7 mouse cellular contexts compared by ENCODE assay signal in genomic region chr2:164073918-164074578, GRCm38 (mm10). TPM values are rescaled to one million over a fixed set of nuclear protein-coding genes. Genes with fewer than 3 reads are reported as not detected.
DNase-seq lines count a peak whose midpoint lies in the region; ATAC-seq lines count a peak whose summit lies in the region.

No protein-coding gene starts in this region.

- no peaks in the 10 kb centered on the region for H3K27me3 ChIP-seq in intestine, embryonic 15.5 days (replicated peaks)
- no peaks in the 10 kb centered on the region for H3K27me3 ChIP-seq in midbrain, embryonic 10.5 days (ENCODE audit: low read depth, poor library complexity, severe bottlenecking)

- peak; percentile 97 for DNase-seq in adrenal gland, adult 18-20 months (ENCODE audit: low spot score in 2 of 2)
- DNase-seq in embryo, embryonic 11 days, result peak; percentile 98
- DNase-seq in gastrocnemius, postnatal 36 days, result peak; percentile 96 to 97
- DNase-seq in left cerebral cortex, postnatal 25 days (ENCODE audit: low spot score in 2 of 2), result peak; percentile 96 to 99
- DNase-seq in midbrain, embryonic 10.5 days (ENCODE audit: low spot score), result peak; percentile 98
- DNase-seq in right cerebral cortex, postnatal 4 days, result peak; percentile 97

- no peaks in the 10 kb centered on the region for H3K36me3 ChIP-seq in intestine, embryonic 15.5 days
- 0 out of 2 replicates have a peak, but pooled peaks cover 7% of the 10 kb centered on the region for H3K36me3 ChIP-seq in midbrain, embryonic 10.5 days

- peak overlapping the region; percentile 81 for H3K9ac ChIP-seq in intestine, embryonic 15.5 days

- peaks cover 13% of the 10 kb centered on the region; the same call in 1 of the 2 replicates for H3K4me1 ChIP-seq in intestine, embryonic 15.5 days (replicated peaks)
- H3K4me1 ChIP-seq in midbrain, embryonic 10.5 days, result peaks cover 29% of the 10 kb centered on the region

- H3K9me3 ChIP-seq in intestine, embryonic 15.5 days, result no peaks in the 10 kb centered on the region
- no peaks in the 10 kb centered on the region for H3K9me3 ChIP-seq in midbrain, embryonic 10.5 days (replicated peaks)

- peak overlapping the region; percentile 70 for H3K27ac ChIP-seq in intestine, embryonic 15.5 days
- peak overlapping the region; percentile 86 for H3K27ac ChIP-seq in midbrain, embryonic 10.5 days (replicated peaks)

- ATAC-seq in intestine, embryonic 15.5 days, result peak; percentile 88

- peak overlapping the region; percentile 95 for H3K4me3 ChIP-seq in intestine, embryonic 15.5 days (replicated peaks)
- peak overlapping the region; percentile 97 for H3K4me3 ChIP-seq in midbrain, embryonic 10.5 days

- under 1% methylated on average over 48 of the region's 48 CpGs for WGBS in intestine, embryonic 15.5 days
- WGBS in midbrain, embryonic 10.5 days, result under 1% methylated on average over 48 of the region's 48 CpGs

- intact Hi-C loops in gastrocnemius, postnatal 36 days (cut with DNase I), result no loop called here
- intact Hi-C loops in left cerebral cortex, postnatal 25 days (cut with DNase I), result no loop called here

- H3K4me2 ChIP-seq in intestine, embryonic 15.5 days (replicated peaks), result peak overlapping the region; percentile 82

RNA-seq across cellular contexts. Expression of gene Tomm34, which starts 3.1 kb away (rescaled TPM):
- total RNA-seq in adrenal gland, adult 18-20 months (2021), result 10 to 100 TPM; 37.2 to 52.7 TPM
- total RNA-seq in gastrocnemius, postnatal 36 days (2021), result 10 to 100 TPM; 10.4 to 11.4 TPM
- polyA plus RNA-seq in intestine, embryonic 15.5 days (2015; fragmentation: Nextera tagmentation; extraction: Ambion mirVana), result 52.8 and 55.4 TPM in 2 replicates
- 10 to 100 TPM; 62.5 to 65.0 TPM for total RNA-seq in left cerebral cortex, postnatal 25 days (2021)
- polyA plus RNA-seq in midbrain, embryonic 10.5 days (2016; fragmentation: Nextera tagmentation; extraction: Ambion mirVana), result 58.7 and 60.0 TPM in 2 replicates

RNA-seq across cellular contexts. Expression of gene Stk4, which starts 3.9 kb away (rescaled TPM):
- 10 to 100 TPM; 24.4 to 27.2 TPM for total RNA-seq in adrenal gland, adult 18-20 months (2021)
- total RNA-seq in gastrocnemius, postnatal 36 days (2021), result 1 to 10 TPM; 6.1 to 9.8 TPM
- 18.0 and 19.9 TPM in 2 replicates for polyA plus RNA-seq in intestine, embryonic 15.5 days (2015; fragmentation: Nextera tagmentation; extraction: Ambion mirVana)
- 10 to 100 TPM; 37.4 to 45.4 TPM for total RNA-seq in left cerebral cortex, postnatal 25 days (2021)
- polyA plus RNA-seq in midbrain, embryonic 10.5 days (2016; fragmentation: Nextera tagmentation; extraction: Ambion mirVana), result 33.9 and 34.7 TPM in 2 replicates

RNA-seq across cellular contexts. Expression of gene Pabpc1l, which starts 48.8 kb away (rescaled TPM):
- total RNA-seq in adrenal gland, adult 18-20 months (2021), result 1 to 10 TPM in 1 of 2 experiments, under 1 TPM in 1; 0.45 to 2.2 TPM
- under 1 TPM in 1 of 2 experiments, not detected in 1; 0.54 TPM for total RNA-seq in gastrocnemius, postnatal 36 days (2021)
- 0.82 and 1.3 TPM in 2 replicates for polyA plus RNA-seq in intestine, embryonic 15.5 days (2015; fragmentation: Nextera tagmentation; extraction: Ambion mirVana)
- total RNA-seq in left cerebral cortex, postnatal 25 days (2021), result under 1 TPM in 1 of 2 experiments, not detected in 1; 0.71 TPM
- polyA plus RNA-seq in midbrain, embryonic 10.5 days (2016; fragmentation: Nextera tagmentation; extraction: Ambion mirVana), result 0.87 and 1.4 TPM in 2 replicates

Comparison
In these comparisons a context has a peak if more than half of its experiments do, and no peak if none do; other contexts are left out.
1. Peak in every context shown above with its lines: DNase-seq, ATAC-seq, H3K4me3 ChIP-seq and H3K27ac ChIP-seq.